28 mouse cellular contexts compared by ENCODE assay signal in the genomic region with DNA sequence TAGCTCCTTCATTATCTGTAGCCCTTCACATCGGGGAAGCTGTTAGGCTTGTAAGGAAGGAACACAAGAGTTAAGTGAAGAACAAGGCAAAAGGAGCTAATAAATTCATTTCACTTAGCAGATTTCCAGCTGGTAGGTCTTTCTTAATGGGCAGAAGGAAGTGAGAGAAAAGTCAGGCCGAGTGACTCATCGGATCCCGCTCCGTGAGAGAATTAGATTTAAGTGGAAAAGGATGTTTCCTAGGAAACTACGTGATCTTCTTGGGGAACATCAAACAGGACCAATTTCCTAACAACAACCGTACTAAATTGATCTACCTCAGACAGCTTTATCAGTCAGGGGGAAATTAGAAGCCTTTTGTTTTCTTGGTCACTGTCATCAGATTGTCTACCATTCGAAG.
DNase-seq lines count a peak whose midpoint lies in the region; ATAC-seq and TF ChIP-seq lines count a peak whose summit lies in the region.
"Had no signal": no experiment of that assay in that cellular context is flagged by ENCODE, and none has a peak within 500 bp of the region (broad histone marks: within the 10 kb centered on the region; RNA-seq: fewer than 3 reads in every experiment).

No protein-coding gene starts in this region.

- ATAC-seq in forebrain, embryonic 15.5 days (replicated peaks), result no peak
- no peak for ATAC-seq in forebrain, embryonic 12.5 days (ENCODE audit: low FRiP score)
- ATAC-seq: Patski had no signal

- peak in 1 of 2 experiments; percentile 18 for DNase-seq in left cerebral cortex, adult 2 months (ENCODE audit: extremely low spot score in 1 of 2, low spot score in 2 of 2)
- no peak for DNase-seq in left cerebral cortex, postnatal 4 days
- DNase-seq in right cerebral cortex, adult 18-20 months, result peak; percentile 35
- no peak for DNase-seq in right cerebral cortex, postnatal 25 days
- no peak for DNase-seq in spleen, postnatal 4 days (ENCODE audit: low spot score in 2 of 2)
- DNase-seq: adrenal gland, postnatal 10 days; cerebellum, adult 11-12 months; gastrocnemius, postnatal 25 days; heart, adult 11 months; heart, postnatal 10 days; kidney, adult 18-20 months; kidney, postnatal 25 days; lung, embryonic 14.5 days; lung, postnatal 14 days; thymus, adult 18-20 months; thymus, postnatal 36 days had no signal

- H3K4me2 ChIP-seq in forebrain, embryonic 15.5 days (replicated peaks), result no peak overlapping the region
- no peak overlapping the region for H3K4me2 ChIP-seq in forebrain, embryonic 12.5 days
- H3K4me2 ChIP-seq: embryonic facial prominence, embryonic 13.5 days; heart, embryonic 13.5 days; hindbrain, embryonic 15.5 days; kidney, embryonic 15.5 days; limb, embryonic 12.5 days; liver, embryonic 15.5 days; lung, embryonic 14.5 days had no signal

- WGBS in forebrain, embryonic 15.5 days, result 63% methylated on average over 8 of the region's 8 CpGs
- WGBS in forebrain, embryonic 12.5 days, result 71% methylated on average over 8 of the region's 8 CpGs
- 21% methylated on average over 8 of the region's 8 CpGs for WGBS in olfactory bulb, adult 2 months

- no peak for TF ChIP-seq CTCF in left cerebral cortex, adult 2 months (IDR thresholded peaks at IDR 0.05)
- TF ChIP-seq CTCF in olfactory bulb, adult 2 months (IDR thresholded peaks at IDR 0.05; ENCODE audit: insufficient read depth, low read depth, low read length), result no peak

- no peak overlapping the region for H3K4me3 ChIP-seq in forebrain, embryonic 15.5 days
- H3K4me3 ChIP-seq in forebrain, embryonic 12.5 days (replicated peaks), result no peak overlapping the region
- H3K4me3 ChIP-seq in left cerebral cortex, adult 2 months, result no peak overlapping the region
- no peak overlapping the region for H3K4me3 ChIP-seq in olfactory bulb, adult 2 months (ENCODE audit: insufficient read depth, low read depth, low read length)
- H3K4me3 ChIP-seq: embryonic facial prominence, embryonic 13.5 days; erythroblast, embryonic 14.5 days; heart, embryonic 13.5 days; hindbrain, embryonic 15.5 days; kidney, embryonic 15.5 days; limb, embryonic 12.5 days; liver, embryonic 15.5 days had no signal

- no peaks in the 10 kb centered on the region for H3K9me3 ChIP-seq in forebrain, embryonic 15.5 days
- no peaks in the 10 kb centered on the region for H3K9me3 ChIP-seq in forebrain, embryonic 12.5 days
- H3K9me3 ChIP-seq: embryonic facial prominence, embryonic 13.5 days; heart, embryonic 13.5 days; hindbrain, embryonic 15.5 days; kidney, embryonic 15.5 days; limb, embryonic 12.5 days; liver, embryonic 15.5 days had no signal

- intact Hi-C loops in left cerebral cortex, adult 2 months (cut with DNase I), result loop anchor here (10.0 kb wide), 1 partner anchor 314 kb away; no protein-coding TSS in a partner anchor
- intact Hi-C loops in left cerebral cortex, postnatal 4 days (cut with DNase I), result no loop called here

- H3K36me3 ChIP-seq in forebrain, embryonic 15.5 days, result no peaks in the 10 kb centered on the region
- H3K36me3 ChIP-seq in forebrain, embryonic 12.5 days (replicated peaks), result no peaks in the 10 kb centered on the region
- H3K36me3 ChIP-seq: embryonic facial prominence, embryonic 13.5 days; G1E; heart, embryonic 13.5 days; hindbrain, embryonic 15.5 days; kidney, embryonic 15.5 days; limb, embryonic 12.5 days; liver, embryonic 15.5 days had no signal

- H3K4me1 ChIP-seq in forebrain, embryonic 15.5 days, result peaks cover 10% of the 10 kb centered on the region; the same call in 1 of the 2 replicates
- H3K4me1 ChIP-seq in forebrain, embryonic 12.5 days, result no peaks in the 10 kb centered on the region
- peaks cover 5% of the 10 kb centered on the region for H3K4me1 ChIP-seq in olfactory bulb, adult 2 months (ENCODE audit: control insufficient read depth, insufficient read depth, low read length)
- H3K4me1 ChIP-seq: embryonic facial prominence, embryonic 13.5 days; heart, embryonic 13.5 days; limb, embryonic 12.5 days; liver, embryonic 15.5 days had no signal

- 0 out of 2 replicates have a peak overlapping the region, but pooled peaks have one; percentile 23 for H3K27ac ChIP-seq in forebrain, embryonic 15.5 days (replicated peaks)
- no peak overlapping the region for H3K27ac ChIP-seq in forebrain, embryonic 12.5 days
- peak overlapping the region; percentile 69 for H3K27ac ChIP-seq in left cerebral cortex, adult 2 months
- H3K27ac ChIP-seq in olfactory bulb, adult 2 months (ENCODE audit: insufficient read depth, low read depth, low read length), result peak overlapping the region; percentile 90
- H3K27ac ChIP-seq: embryonic facial prominence, embryonic 13.5 days; heart, embryonic 13.5 days; hindbrain, embryonic 15.5 days; kidney, embryonic 15.5 days; limb, embryonic 12.5 days; liver, embryonic 15.5 days had no signal

- H3K9ac ChIP-seq in forebrain, embryonic 15.5 days (replicated peaks), result no peak overlapping the region
- no peak overlapping the region for H3K9ac ChIP-seq in forebrain, embryonic 12.5 days
- H3K9ac ChIP-seq: embryonic facial prominence, embryonic 13.5 days; heart, embryonic 13.5 days; hindbrain, embryonic 15.5 days; kidney, embryonic 15.5 days; limb, embryonic 12.5 days; liver, embryonic 15.5 days; lung, embryonic 14.5 days had no signal

- no peaks in the 10 kb centered on the region for H3K27me3 ChIP-seq in forebrain, embryonic 15.5 days
- H3K27me3 ChIP-seq in forebrain, embryonic 12.5 days, result no peaks in the 10 kb centered on the region
- H3K27me3 ChIP-seq: embryonic facial prominence, embryonic 13.5 days; heart, embryonic 13.5 days; hindbrain, embryonic 15.5 days; kidney, embryonic 15.5 days; limb, embryonic 12.5 days; liver, embryonic 15.5 days; Patski had no signal

- TF ChIP-seq POLR2A in olfactory bulb, adult 2 months (IDR thresholded peaks at IDR 0.05; ENCODE audit: insufficient read depth, low read depth, low read length), result no peak
